Mouse (Mus musculus) thymus, adult 2 months (tissue): ENCODE results near the gene Exoc6b. TPM values are rescaled to one million over a fixed set of nuclear protein-coding genes. Genes with fewer than 3 reads are reported as not detected.

Experiments used
- DNase-seq: peaks from one replicate; pipeline ENCODE4 v3.0.0; 2021
- H3K27ac ChIP-seq: fragments of 200-500 bp; 2 replicates; pipeline ENCODE4 v1.5.1; 2012; ENCODE audit warnings: low read length, control low read depth; ENCODE audit not compliant: control insufficient read depth, insufficient read depth
- H3K27me3 ChIP-seq: fragments of 200-500 bp; 2 replicates; pipeline ENCODE4 v1.6.1; 2012; ENCODE audit warnings: mild to moderate bottlenecking, low read length, moderate library complexity, mixed read lengths; ENCODE audit not compliant: control insufficient read depth, insufficient read depth
- H3K36me3 ChIP-seq: fragments of 200-500 bp; 2 replicates; pipeline ENCODE4 v1.6.1; 2012; ENCODE audit warnings: mild to moderate bottlenecking, low read length, moderate library complexity; ENCODE audit not compliant: control insufficient read depth, insufficient read depth
- H3K4me1 ChIP-seq: fragments of 200-500 bp; replicated peaks from 2 replicates; pipeline ENCODE4 v1.6.1; 2012; ENCODE audit warnings: low read length; ENCODE audit not compliant: control insufficient read depth, insufficient read depth
- H3K4me3 ChIP-seq: fragments of 200-500 bp; 2 replicates; pipeline ENCODE4 v1.5.1; 2012; ENCODE audit warnings: mild to moderate bottlenecking, low read length, control low read depth, moderate library complexity; ENCODE audit not compliant: control insufficient read depth, insufficient read depth
- CTCF ChIP-seq: fragments of 200-500 bp; IDR thresholded peaks from 2 replicates; pipeline ENCODE4 v1.5.1; 2012; ENCODE audit warnings: mild to moderate bottlenecking, control low read depth, low read length, moderate library complexity, borderline replicate concordance; ENCODE audit not compliant: control insufficient read depth, poor library complexity, insufficient read depth; ENCODE audit errors: extremely low read depth
- POLR2A ChIP-seq: fragments of 200-500 bp; IDR thresholded peaks from 2 replicates; pipeline ENCODE4 v1.6.1; 2012; ENCODE audit warnings: mild to moderate bottlenecking, low read length, control low read depth, moderate library complexity; ENCODE audit not compliant: control insufficient read depth, poor library complexity, insufficient read depth; ENCODE audit errors: extremely low read depth
- WGBS: fragments of 180-500 bp; shearing (Covaris S2); methylation state at CpG from one replicate; pipeline ENCODE4 v1.1.7; 2018; 5-methylcytosine and 5-hydroxymethylcytosine counted together
- polyA plus RNA-seq: library from polyadenylated mRNA; depleted of rRNA; stranded (reverse); fragments of >200 nt; gene quantifications from 2 replicates; pipeline ENCODE4 v1.2.3, GENCODE M21; 2012

The Exoc6b gene
- polyA plus RNA-seq, 1 experiment = 8.2 TPM

- Histone ChIP-seq H3K36me3 (no peaks in the 10 kb centered on the region), H3K4me3 (no peak overlapping the region), H3K27ac (no peak overlapping the region), H3K27me3 (no peaks in the 10 kb centered on the region), H3K4me1 (no peaks in the 10 kb centered on the region)
- no peak for TF ChIP-seq CTCF
- TF ChIP-seq POLR2A = no peak
- no peak for DNase-seq
Observed at GRCm38 (mm10) chr6:84995418-84995817, 73.9 kb downstream of the Exoc6b start.

- Histone ChIP-seq H3K4me3 (no peak overlapping the region), H3K27me3 (no peaks in the 10 kb centered on the region), H3K4me1 (no peaks in the 10 kb centered on the region), H3K27ac (no peak overlapping the region), H3K36me3 (no peaks in the 10 kb centered on the region)
- TF ChIP-seq POLR2A = no peak
- TF ChIP-seq CTCF = no peak
- 91% methylated on average over 3 of the region's 3 CpGs for WGBS
- DNase-seq = no peak
Observed at GRCm38 (mm10) chr6:84976563-84976971, 92.7 kb downstream of the Exoc6b start.

- no peak overlapping the region for H3K4me3 ChIP-seq
- 94% methylated on average over 1 of the region's 1 CpGs for WGBS
- TF ChIP-seq POLR2A (no peak), CTCF (no peak)
Observed at GRCm38 (mm10) chr6:84968531-84968930, 100.8 kb downstream of the Exoc6b start.

GRCm38 (mm10) chr6:84964729-84965415, 104.4 kb downstream of the Exoc6b start:
- no peak for TF ChIP-seq POLR2A
- no peak for TF ChIP-seq CTCF
- Histone ChIP-seq H3K4me3 (no peak overlapping the region), H3K27me3 (no peaks in the 10 kb centered on the region), H3K36me3 (no peaks in the 10 kb centered on the region), H3K4me1 (no peaks in the 10 kb centered on the region), H3K27ac (no peak overlapping the region)
- DNase-seq = no peak
- WGBS = 58% methylated on average over 5 of the region's 5 CpGs

More at GRCm38 (mm10) chr6:84968531-84968930, 100.8 kb downstream of the Exoc6b start:
- Histone ChIP-seq H3K27me3 (no peaks in the 10 kb centered on the region), H3K4me1 (no peaks in the 10 kb centered on the region), H3K27ac (no peak overlapping the region), H3K36me3 (no peaks in the 10 kb centered on the region)
- no peak for DNase-seq

- Histone ChIP-seq H3K27me3 (no peaks in the 10 kb centered on the region), H3K36me3 (no peaks in the 10 kb centered on the region), H3K4me1 (no peaks in the 10 kb centered on the region), H3K27ac (no peak overlapping the region), H3K4me3 (no peak overlapping the region)
- DNase-seq = no peak
- WGBS = 94% methylated on average over 1 of the region's 1 CpGs
- TF ChIP-seq CTCF = no peak
- no peak for TF ChIP-seq POLR2A
Observed at GRCm38 (mm10) chr6:84963044-84963443, 106.3 kb downstream of the Exoc6b start.

- no peaks in the 10 kb centered on the region for H3K4me1 ChIP-seq
- DNase-seq = no peak
- H3K36me3 ChIP-seq = no peaks in the 10 kb centered on the region
- TF ChIP-seq CTCF (no peak), POLR2A (no peak)
- 94% methylated on average over 3 of the region's 3 CpGs for WGBS
- no peaks in the 10 kb centered on the region for H3K27me3 ChIP-seq
- H3K27ac ChIP-seq = no peak overlapping the region
- H3K4me3 ChIP-seq = no peak overlapping the region
Observed at GRCm38 (mm10) chr6:84961763-84962162, 107.5 kb downstream of the Exoc6b start.

GRCm38 (mm10) chr6:84959520-84959919, 109.8 kb downstream of the Exoc6b start:
- 98% methylated on average over 2 of the region's 2 CpGs for WGBS
- TF ChIP-seq CTCF = no peak
- TF ChIP-seq POLR2A = no peak
- no peak for DNase-seq
- Histone ChIP-seq H3K27me3 (no peaks in the 10 kb centered on the region), H3K4me3 (no peak overlapping the region), H3K27ac (no peak overlapping the region), H3K4me1 (no peaks in the 10 kb centered on the region), H3K36me3 (no peaks in the 10 kb centered on the region)

DNA sequence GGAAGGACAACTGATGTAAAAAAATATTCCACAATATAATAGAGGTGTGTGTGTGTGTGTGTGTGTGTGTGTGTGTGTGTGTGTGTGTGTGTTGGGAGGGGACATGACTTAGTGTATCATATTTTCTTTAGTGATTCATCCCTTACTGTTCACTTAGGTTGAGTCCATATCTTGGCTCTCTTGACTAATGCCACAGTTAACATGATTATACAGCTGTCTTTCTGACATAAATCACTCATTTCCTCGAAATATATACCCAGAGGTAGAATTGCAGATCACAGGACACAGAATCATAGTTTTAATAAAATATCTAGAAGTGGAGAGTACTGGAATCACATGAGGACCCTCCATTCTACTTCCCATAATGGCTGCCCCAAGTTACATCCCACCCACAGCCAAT, 117.7 kb downstream of the Exoc6b start:
- Histone ChIP-seq H3K36me3 (no peaks in the 10 kb centered on the region), H3K4me3 (no peak overlapping the region), H3K27me3 (no peaks in the 10 kb centered on the region), H3K27ac (no peak overlapping the region), H3K4me1 (no peaks in the 10 kb centered on the region)
- 71% methylated on average over 1 of the region's 1 CpGs for WGBS
- TF ChIP-seq CTCF (no peak), POLR2A (no peak)
- DNase-seq = no peak
